Mouse (Mus musculus) kidney, adult 11 months (tissue): ENCODE results near the gene Pard6b.

Experiments used
- DNase-seq: peaks from one replicate; pipeline ENCODE4 v3.0.0; 2022

Pard6b gene

GRCm38 (mm10) chr2:168143794-168144193 lies 63.0 kb downstream of the Pard6b start:
- DNase-seq = no peak

GRCm38 (mm10) chr2:168145437-168145836 lies 64.6 kb downstream of the Pard6b start:
- no peak for DNase-seq

- peak; percentile 82 for DNase-seq
Measured at GRCm38 (mm10) chr2:168147722-168148432, 67.1 kb downstream of the Pard6b start.

GRCm38 (mm10) chr2:168149241-168149640 lies 68.4 kb downstream of the Pard6b start:
- no peak for DNase-seq
